Mouse (Mus musculus) CH12.LX (cell line): Measurements from ENCODE around the gene Cib4.

Source experiments
- CTCF ChIP-seq, 2 experiments: IDR thresholded peaks in 1 of 2; conservative IDR thresholded peaks in 1 of 2; 2 replicates each; pipeline ENCODE4 v1.5.1; 2011 to 2012; ENCODE audit warnings: low read depth in 2 of 2, low read length in 2 of 2, improper control_type of control experiment in 1 of 2, inconsistent platforms in 1 of 2, mild to moderate bottlenecking in 1 of 2, moderate library complexity in 1 of 2
- ELF1 ChIP-seq: IDR thresholded peaks from 2 replicates; pipeline ENCODE4 v1.6.1; 2014; ENCODE audit warnings: low read depth, mild to moderate bottlenecking, inconsistent platforms, low read length, improper control_type of control experiment
- EP300 ChIP-seq: IDR thresholded peaks from 2 replicates; pipeline ENCODE4 v1.6.1; 2011; ENCODE audit warnings: low read length, improper control_type of control experiment
- ETS1 ChIP-seq: conservative IDR thresholded peaks from 2 replicates; pipeline ENCODE4 v1.6.1; 2012; ENCODE audit warnings: low read depth, mild to moderate bottlenecking, inconsistent platforms, low read length, improper control_type of control experiment, moderate library complexity
- KAT2A ChIP-seq: IDR thresholded peaks from 2 replicates; pipeline ENCODE4 v1.6.1; 2012; ENCODE audit warnings: low read length, improper control_type of control experiment, inconsistent platforms; ENCODE audit not compliant: insufficient replicate concordance
- MAFK ChIP-seq: IDR thresholded peaks from 2 replicates; pipeline ENCODE4 v1.6.1; 2011; ENCODE audit warnings: low read length, improper control_type of control experiment; ENCODE audit not compliant: insufficient replicate concordance
- MAX ChIP-seq: IDR thresholded peaks from 2 replicates; pipeline ENCODE4 v1.6.1; 2011; ENCODE audit warnings: low read length, improper control_type of control experiment
- MXI1 ChIP-seq: IDR thresholded peaks from 2 replicates; pipeline ENCODE4 v1.6.1; 2011; ENCODE audit warnings: mild to moderate bottlenecking, low read depth, low read length, improper control_type of control experiment
- NELFE ChIP-seq: IDR thresholded peaks from 2 replicates; pipeline ENCODE4 v1.6.1; 2011; ENCODE audit warnings: low read depth, low read length, improper control_type of control experiment
- POLR2A ChIP-seq: IDR thresholded peaks from 2 replicates; pipeline ENCODE4 v1.6.1; 2011; ENCODE audit warnings: low read depth, mild to moderate bottlenecking, improper control_type of control experiment, low read length
- TCF12 ChIP-seq: IDR thresholded peaks from 2 replicates; pipeline ENCODE4 v1.6.1; 2014; ENCODE audit warnings: low read depth, mild to moderate bottlenecking, inconsistent platforms, low read length, improper control_type of control experiment
- USF1 ChIP-seq: IDR thresholded peaks from 2 replicates; pipeline ENCODE4 v1.6.1; 2014; ENCODE audit warnings: low read depth, mild to moderate bottlenecking, inconsistent platforms, low read length, improper control_type of control experiment
- ZNF384 ChIP-seq: IDR thresholded peaks from 2 replicates; pipeline ENCODE4 v1.6.1; 2012; ENCODE audit warnings: low read depth, low read length, improper control_type of control experiment, inconsistent platforms

DNA sequence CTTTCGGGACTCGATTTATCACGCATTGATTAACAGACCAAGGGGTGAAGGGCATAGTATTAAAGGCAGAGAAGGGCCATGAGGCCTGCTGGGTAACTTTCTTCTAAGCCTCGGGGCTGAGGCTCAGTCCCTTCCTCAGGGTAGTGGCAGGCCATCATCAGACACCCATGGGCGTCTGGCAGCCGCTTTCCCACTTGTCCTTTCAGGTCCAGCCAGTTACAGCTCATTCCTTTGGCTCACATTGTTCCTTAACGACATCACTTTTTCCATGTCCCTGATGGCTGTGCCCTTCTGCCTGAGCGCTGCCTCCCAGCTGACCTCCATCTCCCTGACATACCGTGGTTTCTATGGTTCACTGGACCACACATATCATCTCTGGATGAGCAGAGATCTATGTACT, 31.6 kb upstream of the Cib4 start:
- TF ChIP-seq ZNF384 = no peak
- no peak for TF ChIP-seq MAFK
- no peak for TF ChIP-seq CTCF (conservative IDR thresholded peaks at IDR 0.05 in 1 of 2, IDR thresholded peaks at IDR 0.05 in 1 of 2; ENCODE audit: low read depth in 2 of 2, low read length in 2 of 2)
- TF ChIP-seq USF1 = no peak
- TF ChIP-seq EP300 = no peak
- TF ChIP-seq NELFE = no peak
- no peak for TF ChIP-seq MAX
- no peak for TF ChIP-seq ELF1
- TF ChIP-seq MXI1 = no peak
- no peak for TF ChIP-seq TCF12
- TF ChIP-seq ETS1 = no peak
- no peak for TF ChIP-seq KAT2A
- no peak for TF ChIP-seq POLR2A
